Mouse (Mus musculus) forebrain, embryonic 11.5 days (tissue): ENCODE data around the gene Fbxo36. TPM values are rescaled to one million over a fixed set of nuclear protein-coding genes. Genes with fewer than 3 reads are reported as not detected.

Source experiments
- ATAC-seq: fragments of 200-750 bp; cut with Nextera tagmentation; replicated peaks from 2 replicates; pipeline ENCODE4 v1.8.0; 2017; ENCODE audit warnings: moderate TSS enrichment; ENCODE audit not compliant: low FRiP score
- DNase-seq: peaks from one replicate; pipeline ENCODE4 v3.0.0-alpha.2; 2017; ENCODE audit warnings: low spot score
- H3K27ac ChIP-seq: fragments of 300-500 bp; sonication (generic); 2 replicates; pipeline ENCODE4 v1.5.1; 2014; ENCODE audit warnings: low read depth, low read length
- H3K27me3 ChIP-seq: fragments of 300-500 bp; sonication (generic); 2 replicates; pipeline ENCODE4 v1.6.1; 2014; ENCODE audit warnings: mild to moderate bottlenecking, low read length, mixed read lengths; ENCODE audit not compliant: control insufficient read depth, insufficient read depth
- H3K36me3 ChIP-seq: fragments of 300-500 bp; sonication (generic); 2 replicates; pipeline ENCODE4 v1.6.1; 2014; ENCODE audit warnings: mild to moderate bottlenecking, low read length, moderate library complexity, mixed read lengths; ENCODE audit not compliant: control insufficient read depth, insufficient read depth
- H3K4me1 ChIP-seq: fragments of 300-500 bp; sonication (generic); replicated peaks from 2 replicates; pipeline ENCODE4 v1.6.1; 2014; ENCODE audit warnings: low read length, mixed read lengths; ENCODE audit not compliant: control insufficient read depth, insufficient read depth
- H3K4me2 ChIP-seq: fragments of 300-500 bp; sonication (generic); 2 replicates; pipeline ENCODE4 v1.6.1; 2014; ENCODE audit warnings: low read depth, mild to moderate bottlenecking, low read length, moderate library complexity, mixed read lengths; ENCODE audit not compliant: severe bottlenecking
- H3K4me3 ChIP-seq: fragments of 300-500 bp; sonication (generic); 2 replicates; pipeline ENCODE4 v1.5.1; 2014; ENCODE audit warnings: low read depth, low read length
- H3K9ac ChIP-seq: fragments of 300-500 bp; sonication (generic); 2 replicates; pipeline ENCODE4 v1.6.1; 2014; ENCODE audit warnings: low read length
- H3K9me3 ChIP-seq: fragments of 300-500 bp; sonication (generic); 2 replicates; pipeline ENCODE4 v1.6.1; 2016; ENCODE audit warnings: low read length, mixed read lengths; ENCODE audit not compliant: control insufficient read depth
- WGBS: fragments of 180-500 bp; shearing (Covaris S2); extraction: QIAGEN DNeasy Blood & Tissue Kit; methylation state at CpG from one replicate; pipeline ENCODE4 v1.1.7; 2014; 5-methylcytosine and 5-hydroxymethylcytosine counted together
- polyA plus RNA-seq: library from polyadenylated mRNA; unstranded; fragments of >200 nt; fragmentation: Nextera tagmentation; extraction: Ambion mirVana; gene quantifications from 2 replicates; pipeline ENCODE4 v1.2.1, GENCODE M21; 2014

Gene Fbxo36
- polyA plus RNA-seq, 1 experiment from 2014 or later = 10.3 TPM

- DNase-seq (no peak), ATAC-seq (no peak; the same call in 1 of the 2 replicates)
- H3K4me1 ChIP-seq = no peaks in the 10 kb centered on the region
- 67% methylated on average over 8 of the region's 8 CpGs for WGBS
- no peak overlapping the region for H3K4me3 ChIP-seq
- no peak overlapping the region for H3K27ac ChIP-seq
- H3K36me3 ChIP-seq = no peaks in the 10 kb centered on the region
- no peak overlapping the region for H3K4me2 ChIP-seq
- H3K27me3 ChIP-seq = no peaks in the 10 kb centered on the region
- no peaks in the 10 kb centered on the region for H3K9me3 ChIP-seq
- H3K9ac ChIP-seq = no peak overlapping the region
Observed at GRCm38 (mm10) chr1:84910177-84910804, 70.7 kb downstream of the Fbxo36 start.

DNA sequence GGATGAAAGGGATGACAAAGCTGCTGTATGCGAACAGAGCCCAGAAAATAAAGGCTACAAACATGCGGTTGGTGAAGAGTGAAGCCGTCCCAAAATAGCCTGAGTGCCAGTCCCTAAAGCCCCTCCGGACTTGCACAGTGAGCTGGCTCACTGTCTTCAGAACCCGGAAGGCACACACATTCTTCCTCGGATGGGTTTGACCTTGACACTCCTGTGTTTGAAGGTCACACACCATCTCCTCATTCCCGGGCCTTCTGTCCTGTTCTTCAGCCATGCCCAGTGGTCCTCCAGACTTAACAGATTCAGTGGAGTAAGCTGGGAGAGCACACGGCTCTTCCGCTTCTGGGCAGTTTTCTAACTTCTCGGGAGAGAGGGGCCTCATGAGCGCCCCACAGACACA, 72.9 kb downstream of the Fbxo36 start:
- H3K9me3 ChIP-seq = no peaks in the 10 kb centered on the region
- H3K36me3 ChIP-seq = no peaks in the 10 kb centered on the region
- H3K4me1 ChIP-seq = no peaks in the 10 kb centered on the region
- 96% methylated on average over 11 of the region's 11 CpGs for WGBS
- no peaks in the 10 kb centered on the region for H3K27me3 ChIP-seq
- no peak overlapping the region for H3K9ac ChIP-seq
- no peak overlapping the region for H3K4me2 ChIP-seq
- DNase-seq (no peak), ATAC-seq (no peak)
- no peak overlapping the region for H3K27ac ChIP-seq
- no peak overlapping the region for H3K4me3 ChIP-seq

DNA sequence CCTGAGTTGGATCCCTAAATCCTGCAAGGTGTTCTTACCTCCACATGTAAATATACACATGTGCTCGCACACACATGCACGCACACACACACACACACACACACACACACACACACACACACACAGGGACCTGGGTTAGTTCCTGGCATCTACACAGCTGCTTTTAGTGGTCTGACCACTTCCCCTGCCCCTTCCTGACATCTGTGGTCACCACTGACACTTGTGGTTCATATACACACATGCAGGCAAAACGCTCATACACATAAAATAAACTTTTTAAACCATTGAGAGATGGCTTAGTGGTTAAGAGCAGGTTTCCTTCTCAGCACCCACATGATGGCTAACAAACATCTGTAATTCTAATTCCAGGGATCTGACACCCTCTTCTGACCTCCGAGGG, 75.4 kb downstream of the Fbxo36 start:
- Histone ChIP-seq H3K9me3 (no peaks in the 10 kb centered on the region), H3K4me1 (no peaks in the 10 kb centered on the region), H3K27me3 (no peaks in the 10 kb centered on the region), H3K9ac (no peak overlapping the region), H3K36me3 (no peaks in the 10 kb centered on the region), H3K27ac (no peak overlapping the region), H3K4me2 (no peak overlapping the region), H3K4me3 (no peak overlapping the region)
- no peak for DNase-seq
- no peak for ATAC-seq
- WGBS = 96% methylated on average over 4 of the region's 4 CpGs

DNA sequence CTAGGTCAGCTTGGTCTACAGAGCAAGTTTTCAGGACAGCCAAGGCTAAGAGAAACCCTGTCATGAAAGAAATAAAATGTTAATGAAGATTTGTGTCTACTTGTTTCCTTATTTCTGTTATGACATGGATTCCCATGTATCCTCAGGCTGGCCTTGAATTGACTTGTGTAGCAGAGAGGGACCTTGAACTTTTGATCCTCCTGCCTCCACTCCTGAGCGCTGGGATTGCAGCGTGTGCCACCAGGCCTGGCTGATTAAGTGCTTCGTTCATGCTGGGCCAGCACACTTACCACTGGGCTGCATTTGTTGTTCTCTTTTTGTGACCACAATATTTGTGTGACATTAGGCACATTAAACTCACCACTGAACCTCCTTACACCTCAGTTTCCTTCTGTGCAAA, 79.2 kb downstream of the Fbxo36 start:
- no peak for DNase-seq
- H3K36me3 ChIP-seq = no peaks in the 10 kb centered on the region
- no peaks in the 10 kb centered on the region for H3K9me3 ChIP-seq
- WGBS = 90% methylated on average over 3 of the region's 3 CpGs
- no peaks in the 10 kb centered on the region for H3K27me3 ChIP-seq
- no peak overlapping the region for H3K9ac ChIP-seq
- no peak overlapping the region for H3K27ac ChIP-seq
- H3K4me1 ChIP-seq = no peaks in the 10 kb centered on the region
- no peak overlapping the region for H3K4me3 ChIP-seq
- ATAC-seq = no peak
- no peak overlapping the region for H3K4me2 ChIP-seq

DNA sequence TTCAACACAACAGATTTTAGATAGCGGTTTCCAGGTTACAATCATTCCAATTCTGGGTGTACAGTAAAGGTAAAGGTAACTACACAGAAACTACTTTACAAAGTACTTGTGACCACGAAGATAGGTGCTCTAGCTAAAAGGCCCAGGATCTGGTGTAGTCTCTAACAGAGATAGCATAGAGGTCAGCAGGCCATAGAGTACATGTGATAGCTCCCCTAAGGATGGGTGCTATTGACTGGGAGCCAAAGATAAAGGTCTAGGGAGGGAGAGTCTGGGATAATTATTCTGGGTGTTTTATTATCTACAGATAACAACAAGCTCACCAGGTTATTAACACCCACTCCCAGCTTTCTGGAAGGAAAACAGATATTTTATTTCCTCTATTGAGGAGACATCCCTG, 83.8 kb downstream of the Fbxo36 start:
- ATAC-seq (no peak), DNase-seq (no peak)
- 85% methylated on average over 2 of the region's 2 CpGs for WGBS
- Histone ChIP-seq H3K36me3 (no peaks in the 10 kb centered on the region), H3K9me3 (no peaks in the 10 kb centered on the region), H3K4me2 (no peak overlapping the region), H3K27ac (no peak overlapping the region), H3K4me3 (no peak overlapping the region), H3K9ac (no peak overlapping the region), H3K27me3 (no peaks in the 10 kb centered on the region), H3K4me1 (no peaks in the 10 kb centered on the region)

DNA sequence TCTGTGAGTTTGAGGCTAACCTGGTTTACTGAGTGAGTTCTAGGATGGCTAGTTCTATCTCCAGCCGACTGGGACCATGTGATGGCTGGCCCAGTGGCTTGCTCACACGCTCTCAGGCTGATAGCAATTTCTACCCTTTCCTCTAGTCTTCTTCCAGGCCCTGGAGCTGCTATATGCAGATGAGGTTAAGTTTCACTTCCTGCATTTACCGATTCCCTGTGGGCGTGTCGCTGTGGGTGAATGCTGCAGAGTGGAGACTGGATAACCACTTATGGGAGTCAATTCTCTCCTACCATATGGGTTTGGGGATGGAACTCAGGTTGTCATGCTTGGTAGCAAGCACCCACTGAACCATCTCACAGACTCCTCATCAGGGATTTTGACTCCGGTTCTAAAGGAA, 84.5 kb downstream of the Fbxo36 start:
- ATAC-seq = no peak
- WGBS = 84% methylated on average over 6 of the region's 6 CpGs
- DNase-seq = no peak
- no peak overlapping the region for H3K27ac ChIP-seq
- H3K36me3 ChIP-seq = no peaks in the 10 kb centered on the region
- H3K27me3 ChIP-seq = no peaks in the 10 kb centered on the region
- H3K4me2 ChIP-seq = no peak overlapping the region
- H3K9ac ChIP-seq = no peak overlapping the region
- no peak overlapping the region for H3K4me3 ChIP-seq
- H3K9me3 ChIP-seq = no peaks in the 10 kb centered on the region
- no peaks in the 10 kb centered on the region for H3K4me1 ChIP-seq

DNA sequence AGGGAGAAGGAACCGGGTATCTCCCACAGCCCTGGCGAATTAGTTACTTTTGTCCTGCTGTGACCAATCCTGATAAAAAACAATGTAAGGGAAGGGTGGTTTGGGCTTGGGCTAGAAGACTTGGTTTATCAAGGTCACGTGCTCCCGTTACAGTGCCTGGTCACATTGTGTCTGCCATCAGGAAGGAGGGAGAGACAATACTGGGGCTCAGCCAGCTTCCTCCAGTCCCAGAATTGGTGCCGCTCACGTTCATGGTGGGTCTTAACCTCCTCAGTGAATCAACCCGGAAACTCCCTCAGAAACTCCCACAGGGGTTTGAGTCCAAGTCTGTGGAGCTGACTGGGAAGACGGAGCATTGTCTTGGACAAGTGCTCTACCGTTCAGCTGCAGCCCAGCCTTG, 86.0 kb downstream of the Fbxo36 start:
- no peaks in the 10 kb centered on the region for H3K27me3 ChIP-seq
- no peak overlapping the region for H3K4me2 ChIP-seq
- WGBS = 84% methylated on average over 9 of the region's 9 CpGs
- no peak overlapping the region for H3K4me3 ChIP-seq
- DNase-seq = no peak
- no peaks in the 10 kb centered on the region for H3K9me3 ChIP-seq
- no peaks in the 10 kb centered on the region for H3K4me1 ChIP-seq
- H3K9ac ChIP-seq = no peak overlapping the region
- no peak overlapping the region for H3K27ac ChIP-seq
- no peak for ATAC-seq
- H3K36me3 ChIP-seq = no peaks in the 10 kb centered on the region

DNA sequence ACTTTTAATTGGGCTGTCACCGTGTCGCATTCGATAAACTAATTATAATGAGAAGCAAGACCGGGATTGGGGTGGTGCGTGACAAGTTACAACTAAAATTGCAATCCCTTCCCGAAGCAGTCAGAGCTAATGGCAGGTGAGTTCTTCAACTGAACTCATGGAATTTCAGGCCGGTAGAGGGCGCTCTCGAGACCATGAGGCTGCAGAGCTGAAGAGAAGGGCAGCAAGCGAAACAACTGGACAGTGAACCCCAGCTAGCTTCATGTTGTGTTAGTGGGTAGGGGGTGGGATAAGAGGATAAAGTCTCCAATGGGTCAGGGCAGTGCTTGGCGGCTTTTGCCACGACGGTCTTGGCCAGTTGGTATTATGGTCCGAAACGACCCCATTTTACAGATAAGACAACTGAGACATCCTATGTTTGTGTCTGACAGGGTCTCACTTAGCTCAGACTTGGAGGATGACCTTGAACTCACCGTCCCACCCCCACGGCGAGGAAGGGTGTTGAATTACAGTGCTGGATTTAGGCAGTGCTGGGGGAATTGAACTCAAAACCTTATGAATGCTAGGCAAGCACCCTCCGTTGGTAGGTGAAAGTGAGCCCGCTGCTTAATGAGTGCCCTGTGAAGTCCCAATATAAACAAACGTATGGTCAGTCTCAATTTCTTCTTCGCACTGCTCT, 94.0 kb downstream of the Fbxo36 start:
- Histone ChIP-seq H3K27ac (no peak overlapping the region), H3K4me1 (no peaks in the 10 kb centered on the region), H3K4me3 (peak overlapping the region; percentile 62), H3K4me2 (peak overlapping the region; percentile 95), H3K27me3 (no peaks in the 10 kb centered on the region), H3K36me3 (no peaks in the 10 kb centered on the region), H3K9ac (peak overlapping the region; percentile 77; the same call in 1 of the 2 replicates), H3K9me3 (no peaks in the 10 kb centered on the region)
- WGBS = 10% methylated on average over 22 of the region's 22 CpGs
- ATAC-seq (peak; percentile 49), DNase-seq (peak; percentile 88)

- Histone ChIP-seq H3K9ac (peak overlapping the region; percentile 77), H3K36me3 (no peaks in the 10 kb centered on the region), H3K4me3 (peak overlapping the region; percentile 62), H3K27ac (no peak overlapping the region), H3K27me3 (no peaks in the 10 kb centered on the region), H3K4me2 (peak overlapping the region; percentile 95), H3K9me3 (no peaks in the 10 kb centered on the region), H3K4me1 (no peaks in the 10 kb centered on the region)
- DNase-seq (no peak), ATAC-seq (no peak)
- 0% methylated on average over 12 of the region's 12 CpGs for WGBS
Observed at GRCm38 (mm10) chr1:84934151-84934502, 94.5 kb downstream of the Fbxo36 start.
